In the genomic region with DNA sequence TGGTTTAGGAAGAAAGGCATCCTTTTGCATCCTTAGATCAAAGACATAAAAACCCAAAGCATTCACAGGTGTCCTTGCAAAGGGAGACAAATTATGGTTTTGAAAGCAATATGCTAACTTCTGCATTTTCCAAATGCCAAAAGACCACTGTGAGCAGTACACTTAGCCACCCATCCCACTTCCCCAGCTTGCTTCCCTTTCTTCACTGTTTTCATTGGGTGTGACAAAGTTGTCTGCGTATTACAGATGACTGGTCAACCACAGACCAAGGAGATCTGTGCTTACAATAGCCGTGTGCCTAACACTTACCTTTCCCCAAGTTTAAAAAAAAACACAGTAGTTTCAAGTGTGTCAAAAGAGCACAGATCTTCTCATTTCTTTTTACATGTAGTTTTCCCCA, we compare ENCODE assay signal across 1 mouse cellular context.
TF ChIP-seq lines count a peak whose summit lies in the region.

No protein-coding gene starts in this region.

TF ChIP-seq in CH12.LX, 34 proteins besides CTCF, POLR2A, EP300 and RAD21 (continued from another document):
- 0 out of 2 replicates have a peak, but pooled peaks have one; percentile 21 for TF ChIP-seq MYC (IDR thresholded peaks at IDR 0.05; ENCODE audit: low read depth, low read length)
- TF ChIP-seq SIN3A (IDR thresholded peaks at IDR 0.05; ENCODE audit: low read length), result peak; percentile 20; the same call in 1 of the 2 replicates
TF ChIP-seq in CH12.LX: peak in this region for 12.
